In genomic region chr3:152158344-152159291, GRCm38 (mm10) we compare ENCODE assay signal across 14 mouse cellular contexts. TPM values are rescaled to one million over a fixed set of nuclear protein-coding genes. Genes with fewer than 3 reads are reported as not detected.
DNase-seq lines count a peak whose midpoint lies in the region; ATAC-seq and TF ChIP-seq lines count a peak whose summit lies in the region.
"Had no signal": no experiment of that assay in that cellular context is flagged by ENCODE, and none has a peak within 500 bp of the region (broad histone marks: within the 10 kb centered on the region; RNA-seq: fewer than 3 reads in every experiment).

No protein-coding gene starts in this region.

- no peak overlapping the region for H3K4me3 ChIP-seq in midbrain, embryonic 11.5 days (ENCODE audit: low read depth, low read length)
- no peak overlapping the region for H3K4me3 ChIP-seq in midbrain, embryonic 10.5 days
- H3K4me3 ChIP-seq in forebrain, postnatal 0 days (ENCODE audit: low read depth, low read length), result no peak overlapping the region
- no peak overlapping the region for H3K4me3 ChIP-seq in midbrain, postnatal 0 days (ENCODE audit: low read depth, low read length)
- H3K4me3 ChIP-seq: heart, embryonic 10.5 days; hindbrain, embryonic 15.5 days; liver, embryonic 13.5 days had no signal

- H3K9ac ChIP-seq in midbrain, embryonic 11.5 days (ENCODE audit: low read length), result no peak overlapping the region
- H3K9ac ChIP-seq in forebrain, postnatal 0 days, result no peak overlapping the region
- H3K9ac ChIP-seq in midbrain, postnatal 0 days (replicated peaks; ENCODE audit: low read length, poor library complexity, severe bottlenecking), result no peak overlapping the region
- H3K9ac ChIP-seq: hindbrain, embryonic 15.5 days; liver, embryonic 13.5 days had no signal

- H3K27ac ChIP-seq in midbrain, embryonic 11.5 days (ENCODE audit: low read depth, low read length), result no peak overlapping the region
- no peak overlapping the region for H3K27ac ChIP-seq in midbrain, embryonic 10.5 days (replicated peaks)
- H3K27ac ChIP-seq in forebrain, postnatal 0 days (ENCODE audit: low read depth, low read length), result no peak overlapping the region
- no peak overlapping the region for H3K27ac ChIP-seq in midbrain, postnatal 0 days (ENCODE audit: low read depth, low read length)
- H3K27ac ChIP-seq: heart, embryonic 10.5 days; hindbrain, embryonic 15.5 days had no signal

- ATAC-seq in midbrain, embryonic 11.5 days (ENCODE audit: low FRiP score), result peak; percentile 68; the same call in 1 of the 2 replicates
- peak; percentile 83 for ATAC-seq in forebrain, postnatal 0 days
- ATAC-seq in midbrain, postnatal 0 days (ENCODE audit: low FRiP score), result no peak

- no peaks in the 10 kb centered on the region for H3K4me1 ChIP-seq in midbrain, embryonic 11.5 days (ENCODE audit: control insufficient read depth, insufficient read depth, low read length)
- H3K4me1 ChIP-seq in midbrain, embryonic 10.5 days, result 0 out of 2 replicates have a peak, but pooled peaks cover 2% of the 10 kb centered on the region
- no peaks in the 10 kb centered on the region for H3K4me1 ChIP-seq in forebrain, postnatal 0 days (ENCODE audit: insufficient read depth)
- no peaks in the 10 kb centered on the region for H3K4me1 ChIP-seq in midbrain, postnatal 0 days (ENCODE audit: insufficient read depth, low read length)

- DNase-seq in kidney, adult 11 months, result peak; percentile 66
- DNase-seq in kidney, adult 18-20 months, result no peak
- DNase-seq in midbrain, embryonic 11.5 days (ENCODE audit: low spot score, missing footprints), result no peak
- DNase-seq in midbrain, embryonic 10.5 days (ENCODE audit: low spot score), result no peak
- DNase-seq in forebrain, postnatal 0 days, result peak; percentile 51
- DNase-seq in midbrain, postnatal 0 days (ENCODE audit: low spot score), result peak; percentile 42
- no peak for DNase-seq in urinary bladder, adult 2 months (ENCODE audit: low spot score)
- no peak for DNase-seq in left cerebral cortex, adult 9 months (ENCODE audit: low spot score in 2 of 2)
- DNase-seq: cerebellum, adult 2 months; liver, embryonic 13.5 days; lung, postnatal 14 days had no signal

- no peak for TF ChIP-seq CTCF in forebrain, postnatal 0 days (IDR thresholded peaks at IDR 0.05; ENCODE audit: low read depth)
- TF ChIP-seq CTCF in midbrain, postnatal 0 days (IDR thresholded peaks at IDR 0.05), result no peak

- H3K9me3 ChIP-seq in midbrain, embryonic 11.5 days (ENCODE audit: control insufficient read depth, low read length), result no peaks in the 10 kb centered on the region
- no peaks in the 10 kb centered on the region for H3K9me3 ChIP-seq in midbrain, embryonic 10.5 days (replicated peaks)
- H3K9me3 ChIP-seq in forebrain, postnatal 0 days (ENCODE audit: low read length), result no peaks in the 10 kb centered on the region
- no peaks in the 10 kb centered on the region for H3K9me3 ChIP-seq in midbrain, postnatal 0 days (ENCODE audit: low read length)
- H3K9me3 ChIP-seq: heart, embryonic 10.5 days; hindbrain, embryonic 15.5 days; liver, embryonic 13.5 days had no signal

- H3K36me3 ChIP-seq in midbrain, embryonic 11.5 days (ENCODE audit: control insufficient read depth, insufficient read depth, low read length), result no peaks in the 10 kb centered on the region
- no peaks in the 10 kb centered on the region for H3K36me3 ChIP-seq in midbrain, embryonic 10.5 days
- H3K36me3 ChIP-seq in forebrain, postnatal 0 days (ENCODE audit: insufficient read depth), result no peaks in the 10 kb centered on the region
- no peaks in the 10 kb centered on the region for H3K36me3 ChIP-seq in midbrain, postnatal 0 days (ENCODE audit: insufficient read depth, low read length)
- H3K36me3 ChIP-seq: heart, embryonic 10.5 days; hindbrain, embryonic 15.5 days; liver, embryonic 13.5 days had no signal

- no peak overlapping the region for H3K4me2 ChIP-seq in midbrain, embryonic 11.5 days
- no peak overlapping the region for H3K4me2 ChIP-seq in forebrain, postnatal 0 days (ENCODE audit: low read depth)
- no peak overlapping the region for H3K4me2 ChIP-seq in midbrain, postnatal 0 days (ENCODE audit: low read depth, low read length, poor library complexity, severe bottlenecking)
- H3K4me2 ChIP-seq: hindbrain, embryonic 15.5 days; liver, embryonic 13.5 days had no signal

- no peaks in the 10 kb centered on the region for H3K27me3 ChIP-seq in midbrain, embryonic 11.5 days (ENCODE audit: control insufficient read depth, insufficient read depth, low read length)
- peaks cover 11% of the 10 kb centered on the region; the same call in 1 of the 2 replicates for H3K27me3 ChIP-seq in midbrain, embryonic 10.5 days (ENCODE audit: low read depth, poor library complexity, severe bottlenecking)
- no peaks in the 10 kb centered on the region for H3K27me3 ChIP-seq in forebrain, postnatal 0 days (ENCODE audit: insufficient read depth, low read length)
- H3K27me3 ChIP-seq in midbrain, postnatal 0 days (ENCODE audit: insufficient read depth, low read length), result no peaks in the 10 kb centered on the region
- H3K27me3 ChIP-seq: hindbrain, embryonic 15.5 days had no signal

- WGBS in midbrain, embryonic 11.5 days, result 73% methylated on average over 10 of the region's 10 CpGs
- 81% methylated on average over 10 of the region's 10 CpGs for WGBS in midbrain, embryonic 10.5 days
- 43% methylated on average over 10 of the region's 10 CpGs for WGBS in forebrain, postnatal 0 days
- WGBS in midbrain, postnatal 0 days, result 72% methylated on average over 9 of the region's 10 CpGs

RNA-seq across cellular contexts. Expression of gene Gipc2, which starts 7.4 kb away (rescaled TPM):
- 1.5 and 2.1 TPM in 2 replicates for polyA plus RNA-seq in midbrain, embryonic 11.5 days (2014; fragmentation: Nextera tagmentation; extraction: Ambion mirVana)
- polyA plus RNA-seq in midbrain, embryonic 10.5 days (2016; fragmentation: Nextera tagmentation; extraction: Ambion mirVana), result 0.95 and 1.5 TPM in 2 replicates
- total RNA-seq in forebrain, postnatal 0 days (2014; rRNA removed), result 12.0 and 13.9 TPM in 2 replicates
- polyA plus RNA-seq in forebrain, postnatal 0 days (2015; fragmentation: Nextera tagmentation; extraction: Ambion mirVana), result 5.1 and 6.3 TPM in 2 replicates
- 13.0 and 21.1 TPM in 2 replicates for total RNA-seq in midbrain, postnatal 0 days (2014; rRNA removed)
- polyA plus RNA-seq in midbrain, postnatal 0 days (2015; fragmentation: Nextera tagmentation; extraction: Ambion mirVana), result 10.3 and 12.8 TPM in 2 replicates
- polyA plus RNA-seq in urinary bladder, adult 2 months (2012; rRNA removed), result 3.3 and 4.9 TPM in 2 replicates
- total RNA-seq: monocyte, adult 5-6 weeks had no signal

RNA-seq across cellular contexts. Expression of gene Dnajb4, which starts 51.5 kb away (rescaled TPM):
- polyA plus RNA-seq in midbrain, embryonic 11.5 days (2014; fragmentation: Nextera tagmentation; extraction: Ambion mirVana), result 26.6 and 29.0 TPM in 2 replicates
- polyA plus RNA-seq in midbrain, embryonic 10.5 days (2016; fragmentation: Nextera tagmentation; extraction: Ambion mirVana), result 20.1 and 22.6 TPM in 2 replicates
- 36.1 and 39.7 TPM in 2 replicates for total RNA-seq in forebrain, postnatal 0 days (2014; rRNA removed)
- polyA plus RNA-seq in forebrain, postnatal 0 days (2015; fragmentation: Nextera tagmentation; extraction: Ambion mirVana), result 28.9 and 41.5 TPM in 2 replicates
- total RNA-seq in midbrain, postnatal 0 days (2014; rRNA removed), result 43.9 and 67.2 TPM in 2 replicates
- polyA plus RNA-seq in midbrain, postnatal 0 days (2015; fragmentation: Nextera tagmentation; extraction: Ambion mirVana), result 47.1 and 50.3 TPM in 2 replicates
- polyA plus RNA-seq in urinary bladder, adult 2 months (2012; rRNA removed), result 38.7 and 39.3 TPM in 2 replicates

RNA-seq across cellular contexts. Expression of gene Fubp1, which starts 51.6 kb away (rescaled TPM):
- polyA plus RNA-seq in midbrain, embryonic 11.5 days (2014; fragmentation: Nextera tagmentation; extraction: Ambion mirVana), result 452 and 457 TPM in 2 replicates
- 411 and 422 TPM in 2 replicates for polyA plus RNA-seq in midbrain, embryonic 10.5 days (2016; fragmentation: Nextera tagmentation; extraction: Ambion mirVana)
- 230 and 257 TPM in 2 replicates for total RNA-seq in forebrain, postnatal 0 days (2014; rRNA removed)
- polyA plus RNA-seq in forebrain, postnatal 0 days (2015; fragmentation: Nextera tagmentation; extraction: Ambion mirVana), result 127 and 135 TPM in 2 replicates
- 183 and 237 TPM in 2 replicates for total RNA-seq in midbrain, postnatal 0 days (2014; rRNA removed)
- polyA plus RNA-seq in midbrain, postnatal 0 days (2015; fragmentation: Nextera tagmentation; extraction: Ambion mirVana), result 94.6 and 127 TPM in 2 replicates
- 57.6 and 74.3 TPM in 2 replicates for polyA plus RNA-seq in urinary bladder, adult 2 months (2012; rRNA removed)

Comparison
In these comparisons a context has a peak if more than half of its experiments do, and no peak if none do; other contexts are left out.
1. DNase-seq: peak in kidney, adult 11 months (single experiment), forebrain, postnatal 0 days (single experiment) and midbrain, postnatal 0 days (single experiment); none in kidney, adult 18-20 months (single experiment), midbrain, embryonic 11.5 days (single experiment), midbrain, embryonic 10.5 days (single experiment), urinary bladder, adult 2 months (single experiment) and left cerebral cortex, adult 9 months (0 of 2).